Mouse (Mus musculus) layer of hippocampus, adult 11-12 months (tissue): ENCODE results near the gene Cfap52.

Source experiments
- DNase-seq: peaks from one replicate; pipeline ENCODE4 v3.0.0; 2022; ENCODE audit warnings: low spot score

Gene Cfap52

GRCm38 (mm10) chr11:67965242-67965883 is at the start of gene Cfap52:
TSS of gene Cfap52 (minus strand) at chr11:67965651.
- peak; percentile 90 for DNase-seq

DNA sequence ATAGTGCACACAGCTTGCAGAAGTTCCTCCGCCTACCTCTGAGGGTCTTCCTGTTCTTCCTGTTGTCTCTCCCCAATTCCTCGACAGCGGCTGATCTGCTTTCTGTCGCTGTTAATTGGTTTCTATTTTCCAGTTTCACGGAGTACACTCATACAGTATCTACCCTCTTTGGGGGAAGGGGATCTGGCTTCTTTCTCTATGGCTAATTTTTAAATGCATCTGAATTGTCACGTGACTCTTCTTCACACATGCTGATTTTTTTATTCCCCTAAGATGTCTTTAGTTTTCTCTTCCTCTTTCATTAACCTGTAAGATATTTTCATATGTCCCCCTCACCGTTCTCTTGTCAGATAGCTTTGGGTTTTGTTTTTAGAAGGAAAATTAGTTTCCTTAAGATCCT is 46.8 kb upstream of the Cfap52 start:
- no peak for DNase-seq

- DNase-seq = no peak
Observed at GRCm38 (mm10) chr11:68009377-68009776, 43.9 kb upstream of the Cfap52 start.

DNA sequence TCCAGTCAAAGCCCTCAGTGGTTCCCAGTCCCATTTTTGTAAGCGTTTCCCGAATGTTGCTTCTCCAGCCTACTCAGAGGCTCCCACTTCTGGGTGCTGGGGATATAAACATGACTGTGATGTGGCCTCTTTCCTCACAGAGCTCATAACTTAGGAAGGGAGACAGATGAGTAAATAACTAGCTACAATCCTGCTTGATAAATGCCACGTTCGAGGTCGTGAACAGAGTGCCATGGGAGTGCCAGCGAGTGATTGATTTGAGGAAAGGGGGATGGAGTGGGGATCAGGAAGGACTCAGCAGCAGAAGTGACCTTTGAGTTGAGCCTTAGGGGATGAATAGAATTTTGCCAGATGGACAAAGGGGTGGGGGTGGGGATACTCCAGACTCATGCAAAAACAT is 42.2 kb upstream of the Cfap52 start:
- no peak for DNase-seq

- DNase-seq = no peak
Observed at GRCm38 (mm10) chr11:68006216-68006789, 40.9 kb upstream of the Cfap52 start.

GRCm38 (mm10) chr11:68004191-68004590 is 38.7 kb upstream of the Cfap52 start:
- peak; percentile 80 for DNase-seq

DNA sequence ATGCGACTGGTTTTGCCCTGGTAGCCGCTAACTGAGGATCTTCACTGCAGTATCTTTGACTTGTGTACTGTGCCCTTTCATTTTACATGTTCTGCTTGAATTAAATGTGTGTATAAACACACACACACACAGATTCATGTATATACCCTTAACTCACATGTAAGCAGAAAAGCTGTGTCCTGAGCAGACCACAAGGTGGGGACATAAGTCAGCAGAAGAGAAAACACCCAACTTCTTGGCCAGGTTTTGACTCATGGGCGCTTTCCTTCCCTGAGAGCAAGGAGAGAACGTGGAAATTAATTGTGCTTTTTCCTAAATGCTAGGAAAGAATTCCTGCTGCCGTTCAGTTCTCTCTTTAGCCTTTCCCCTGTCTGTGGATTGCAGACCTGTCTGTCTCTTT is 34.2 kb upstream of the Cfap52 start:
- no peak for DNase-seq

GRCm38 (mm10) chr11:67998905-67999304 is 33.5 kb upstream of the Cfap52 start:
- peak; percentile 17 for DNase-seq

DNA sequence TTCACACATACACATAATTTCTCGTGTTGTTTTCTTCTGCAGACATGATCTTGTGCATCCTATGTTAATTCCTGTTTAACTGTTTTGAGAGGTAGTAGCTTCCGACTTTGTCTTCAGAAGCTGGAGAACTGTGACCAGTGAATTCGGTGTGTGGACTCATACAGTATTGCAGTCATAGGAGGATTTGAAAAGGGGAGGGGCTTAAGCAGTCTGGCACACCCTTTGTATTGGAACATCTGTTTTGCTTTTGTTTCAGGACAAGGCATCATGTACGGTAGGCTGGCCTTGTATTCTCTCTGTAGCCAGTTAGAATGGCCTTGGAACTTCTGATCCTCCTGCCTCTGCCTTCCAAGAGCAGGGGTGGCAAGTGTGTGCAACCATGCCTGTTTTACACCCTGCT is 30.5 kb upstream of the Cfap52 start:
- no peak for DNase-seq

- DNase-seq = peak; percentile 10
Observed at GRCm38 (mm10) chr11:67991240-67991639, 25.8 kb upstream of the Cfap52 start.

- no peak for DNase-seq
Observed at GRCm38 (mm10) chr11:67983564-67983963, 18.1 kb upstream of the Cfap52 start.

- peak; percentile 32 for DNase-seq
Observed at GRCm38 (mm10) chr11:67975252-67975651, 9.8 kb upstream of the Cfap52 start.

DNA sequence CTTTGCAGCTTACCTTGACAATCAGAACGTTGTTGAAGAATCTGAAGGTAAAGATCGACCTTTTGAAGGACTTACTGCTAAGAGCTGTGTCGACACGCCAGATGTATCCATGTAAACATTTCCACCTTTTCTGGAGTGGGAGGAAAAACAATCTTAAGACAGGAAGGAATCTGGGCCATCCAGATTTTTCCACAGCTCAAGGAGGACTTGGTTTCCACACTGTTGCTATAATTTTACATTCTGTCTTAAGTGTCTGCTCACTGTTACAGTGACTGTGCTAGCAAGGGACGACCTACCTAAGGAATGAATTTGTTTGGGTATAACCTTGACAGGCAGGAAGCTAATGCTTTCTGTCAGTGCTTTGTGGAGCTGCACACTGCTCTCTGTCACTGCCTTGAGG is 7.8 kb upstream of the Cfap52 start:
- no peak for DNase-seq

DNA sequence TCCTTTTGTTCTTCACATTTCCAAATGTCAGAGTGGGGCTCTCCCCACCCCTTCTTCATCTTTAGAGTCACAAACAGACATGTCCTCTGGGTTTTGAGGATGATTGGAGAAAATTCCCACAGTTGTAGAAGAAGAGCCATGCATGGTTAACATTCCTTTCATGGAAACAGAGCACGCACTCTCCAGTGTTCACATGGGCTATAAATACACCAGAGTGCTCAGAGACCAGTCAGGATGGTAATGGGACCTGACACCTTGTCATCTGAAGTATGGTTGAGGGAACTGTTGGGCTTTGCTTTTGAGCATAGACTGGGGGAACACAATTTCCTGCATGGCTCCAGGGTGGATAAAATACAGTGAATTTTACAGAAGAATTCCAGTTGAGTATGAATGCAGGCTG is 7.2 kb upstream of the Cfap52 start:
- no peak for DNase-seq

- DNase-seq = no peak
Observed at GRCm38 (mm10) chr11:67967831-67968230, 2.4 kb upstream of the Cfap52 start.

DNA sequence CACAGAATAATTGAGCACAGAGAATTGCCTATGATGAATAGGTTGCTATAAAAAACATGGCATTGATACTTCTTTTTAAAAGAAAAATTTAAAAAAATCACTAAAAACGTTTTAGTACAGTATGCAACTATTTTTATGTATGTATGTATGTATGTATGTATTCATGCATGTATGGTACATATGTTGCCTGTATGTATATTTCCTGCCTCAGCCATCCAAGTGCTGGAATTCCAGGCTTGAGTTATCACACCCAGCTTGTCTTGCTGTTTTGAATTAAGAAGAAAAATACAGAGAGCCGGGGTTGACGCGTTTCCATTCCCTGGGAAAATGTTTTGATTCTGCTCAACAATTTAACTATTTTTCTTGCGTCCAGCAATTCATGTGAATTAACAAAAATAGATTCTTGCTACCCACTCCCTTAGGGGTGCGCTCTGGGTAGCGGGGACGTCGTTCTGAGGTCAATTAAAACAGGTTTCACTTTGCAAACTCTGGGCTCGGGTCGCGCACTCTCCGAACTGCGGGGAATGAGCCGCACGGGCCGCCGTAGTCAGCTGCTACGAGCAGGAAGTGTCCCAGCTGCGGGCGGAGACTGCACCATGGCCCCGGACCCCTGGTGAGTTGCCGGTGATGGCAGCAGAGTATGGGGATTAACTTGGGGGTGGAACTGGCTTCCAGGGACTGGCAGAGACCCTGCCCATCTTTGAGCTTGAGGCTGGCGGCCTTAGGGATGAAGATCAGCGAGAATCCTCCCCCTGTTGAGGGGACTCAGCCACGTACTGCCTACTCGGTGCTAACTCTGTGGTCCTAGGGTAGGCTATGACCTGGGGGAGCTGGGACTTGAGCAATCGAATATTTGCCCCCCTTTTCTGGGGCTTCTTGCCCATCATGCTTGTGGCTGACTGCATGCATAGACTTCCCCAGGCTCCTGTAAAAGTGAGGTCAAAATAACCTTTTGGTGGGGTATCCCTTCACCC is 741 bp upstream of the Cfap52 start, which contains the start of gene Stx8:
Gene Stx8 (plus strand): TSS at position 289 of the 974 bp plus-strand sequence.
- peak; percentile 89 for DNase-seq

GRCm38 (mm10) chr11:67964110-67964509 is 1.3 kb downstream of the Cfap52 start:
- DNase-seq = no peak

- no peak for DNase-seq
Observed at GRCm38 (mm10) chr11:67954413-67954812, 11.0 kb downstream of the Cfap52 start.

GRCm38 (mm10) chr11:67953604-67954003 is 11.8 kb downstream of the Cfap52 start:
- no peak for DNase-seq

DNA sequence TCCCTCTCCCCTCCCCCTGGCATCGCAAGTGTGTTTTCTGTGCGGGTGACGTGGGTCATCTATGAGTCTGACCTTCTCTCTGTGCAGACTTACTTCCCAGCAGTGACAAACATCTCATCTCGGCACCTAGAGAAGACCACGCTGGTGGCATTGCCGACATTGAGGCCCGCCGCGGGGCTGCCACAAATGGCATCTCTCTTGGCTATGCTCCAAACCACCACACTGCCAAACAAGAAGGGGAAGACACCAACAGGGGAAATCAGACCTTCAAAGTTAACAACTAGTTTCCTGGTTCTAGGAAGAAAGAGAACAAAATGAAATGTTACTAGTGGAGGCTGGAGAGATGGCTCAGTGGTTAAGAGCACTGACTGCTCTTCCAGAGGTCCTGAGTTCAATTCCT is 16.0 kb downstream of the Cfap52 start:
- no peak for DNase-seq

GRCm38 (mm10) chr11:67948229-67948628 is 17.2 kb downstream of the Cfap52 start:
- peak; percentile 30 for DNase-seq

GRCm38 (mm10) chr11:67932156-67932555 is 33.3 kb downstream of the Cfap52 start:
- no peak for DNase-seq
